Mouse (Mus musculus) c-Kit-positive CD71-positive TER-119-positive erythroid progenitor cells, embryonic 14.5 days (primary cell): Measurements from ENCODE around the gene Gm21974.
"Not testable (repeated sequence)": the region's sequence is repeated elsewhere in the genome, so short reads cannot be mapped to it uniquely, and the experiment has no call there.

Experiments
- DNase-seq: peaks from one replicate; pipeline ENCODE4 v3.0.0-alpha.2; 2013; ENCODE audit warnings: low spot score

Gm21974 gene

DNA sequence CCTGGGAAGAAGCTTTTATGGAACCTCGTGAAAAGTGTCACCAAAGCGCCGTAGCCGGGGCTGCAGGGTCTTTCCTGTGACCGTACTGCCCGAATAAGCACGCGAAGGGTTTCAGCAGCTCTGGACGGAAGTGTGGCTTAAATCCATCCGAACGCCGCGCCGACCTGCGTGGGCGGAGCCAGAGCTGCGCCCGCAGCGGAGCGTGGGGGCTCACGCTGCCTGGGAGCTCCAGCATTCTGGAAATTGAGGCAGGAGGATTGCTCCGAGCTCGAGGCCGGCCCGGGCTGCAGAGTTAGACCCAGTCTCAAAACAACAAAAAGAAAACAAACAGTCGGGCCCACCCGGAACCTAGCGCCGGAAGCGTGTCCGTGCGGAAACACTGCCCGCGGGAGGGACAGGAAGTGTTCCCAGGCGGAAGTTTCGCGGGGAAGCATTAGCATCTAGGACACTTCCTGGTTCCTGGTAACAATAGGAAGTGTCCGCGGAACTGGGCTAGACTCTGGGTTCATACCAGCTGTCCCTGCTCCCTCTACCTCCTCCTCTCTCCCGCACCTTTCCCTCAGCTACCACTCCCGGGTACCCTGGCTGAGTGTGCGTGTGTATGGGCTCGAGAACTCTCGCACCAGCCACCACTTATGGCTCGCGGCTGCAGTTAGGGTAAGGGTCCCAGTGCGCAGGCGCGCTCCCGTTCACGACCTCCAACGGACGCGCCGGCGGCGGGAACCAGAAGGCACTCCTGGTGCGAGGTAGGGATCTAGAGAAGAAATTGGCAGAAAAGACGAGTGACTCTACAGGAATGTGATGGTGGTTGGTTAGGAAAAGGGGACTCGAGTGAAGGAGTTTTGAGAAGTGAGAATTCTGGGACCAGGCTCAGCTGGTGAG, 18.5 kb downstream of the Gm21974 start, which contains the start of gene Zfp668:
TSS of gene Zfp668 (minus strand) at position 362 of the 882 bp plus-strand sequence.
- DNase-seq, result peak; percentile 90

DNA sequence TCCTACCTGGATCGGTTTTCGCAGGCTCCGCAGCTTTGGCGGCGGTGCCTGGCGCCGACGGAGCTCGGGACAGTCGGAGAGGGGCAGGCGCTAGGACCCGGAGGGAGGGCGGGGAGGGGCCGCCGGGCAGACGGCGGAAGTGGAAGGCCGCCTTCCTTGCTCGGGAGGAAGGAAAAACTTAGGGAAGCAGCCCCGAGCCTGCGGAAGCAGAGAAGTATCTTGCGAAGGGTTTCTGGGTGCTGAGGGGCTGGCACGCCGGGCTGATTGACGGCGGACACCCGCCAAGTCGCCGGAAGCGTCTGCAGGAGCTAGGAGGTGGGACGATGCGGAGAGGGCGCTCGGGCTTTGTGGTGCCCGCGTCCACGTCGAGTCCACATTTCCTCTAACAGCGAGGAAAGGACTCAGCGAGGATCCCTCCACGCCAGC, 19.2 kb downstream of the Gm21974 start, which contains the start of gene Zfp646:
TSS of gene Zfp646 (plus strand) at position 181 of the 426 bp plus-strand sequence.
- DNase-seq, result peak; percentile 78

DNA sequence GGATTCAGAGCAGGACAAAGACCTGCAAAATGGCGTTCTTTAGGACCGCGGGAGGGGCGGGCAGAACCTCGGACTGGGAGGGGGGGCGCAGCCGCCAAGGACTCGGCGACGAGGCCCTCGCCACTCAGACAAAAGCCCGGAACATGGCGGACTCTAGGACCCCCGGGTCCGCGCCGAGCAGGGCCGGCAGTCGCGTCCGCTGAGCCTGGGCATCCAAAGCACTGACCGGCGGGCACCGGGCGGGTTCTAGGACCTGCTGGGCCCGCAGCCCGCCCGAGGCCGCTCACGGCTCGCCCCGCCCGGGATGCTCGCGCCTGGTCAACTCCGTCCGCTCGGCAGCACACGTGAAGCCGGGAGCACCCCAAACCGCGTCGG, 19.6 kb downstream of the Gm21974 start:
- peak; percentile 73 for DNase-seq

DNA sequence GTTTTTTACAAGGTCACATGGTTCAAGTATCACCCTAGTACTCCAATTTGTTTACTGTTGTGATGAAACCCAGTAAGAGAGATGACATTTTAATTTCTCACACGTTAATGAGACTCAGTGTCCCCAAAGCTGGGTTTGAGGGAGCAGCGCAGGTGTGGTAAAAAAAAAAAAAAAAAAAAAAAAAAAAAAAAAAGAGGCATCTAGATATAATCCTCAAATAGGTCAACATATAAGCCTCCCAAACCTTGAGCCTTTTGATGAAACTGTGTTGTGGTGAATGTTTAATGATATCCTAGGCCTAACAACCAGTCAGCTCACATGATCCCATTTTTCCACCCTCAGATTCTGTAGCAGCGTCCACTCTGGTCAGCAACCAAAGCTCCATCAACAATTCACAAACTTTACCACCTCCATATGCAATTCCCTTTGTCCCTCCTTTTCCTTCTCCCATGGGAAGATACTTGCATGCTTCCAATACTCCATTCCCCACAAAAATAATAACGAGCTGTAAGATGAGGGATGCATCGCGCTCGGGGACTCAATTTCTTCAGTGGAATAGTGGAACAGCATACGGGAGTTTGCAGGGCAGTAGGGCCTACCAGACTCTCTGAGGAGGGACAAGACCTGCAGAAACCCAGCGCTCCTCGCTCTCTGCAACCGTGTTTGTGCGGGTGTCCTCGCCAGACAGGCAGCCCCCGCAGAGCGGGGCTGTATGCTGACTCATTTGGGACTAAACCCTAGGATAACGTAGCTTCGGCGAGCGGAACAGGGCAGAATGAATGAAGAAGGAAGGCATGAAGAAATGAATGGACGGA, 20.2 kb downstream of the Gm21974 start:
- DNase-seq, result no peak

DNA sequence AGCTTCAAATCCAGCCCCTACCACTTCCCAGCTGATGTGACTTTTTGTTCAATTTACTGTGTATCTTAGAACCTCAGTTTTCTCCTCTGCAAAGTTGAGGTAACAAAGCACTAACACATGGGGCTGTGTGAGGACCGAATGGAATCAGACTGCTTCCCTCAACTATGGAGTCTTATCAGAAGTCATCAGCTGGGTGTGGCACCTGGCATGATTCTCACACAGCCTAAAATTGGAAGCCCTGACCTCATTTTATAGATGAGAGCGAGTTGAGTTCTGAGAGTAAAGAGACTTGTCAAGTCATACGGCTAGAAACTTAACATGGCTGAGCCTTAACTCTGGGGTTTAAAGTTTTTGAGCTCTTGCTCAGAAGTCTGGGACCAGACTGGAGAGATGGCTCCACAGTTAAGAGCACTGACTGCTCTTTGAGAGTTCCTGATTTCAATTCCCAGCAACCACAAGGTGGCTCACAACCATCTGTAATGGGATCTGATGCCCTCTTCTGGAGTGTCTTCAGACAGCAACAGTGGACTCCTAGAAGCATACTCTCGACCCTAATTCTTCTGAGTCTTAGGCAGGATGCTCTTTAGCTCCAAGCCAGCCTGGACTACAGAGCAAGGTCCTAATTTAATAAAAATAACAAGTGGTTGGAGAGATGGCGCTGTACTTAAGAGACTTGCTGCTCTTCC, 25.0 kb downstream of the Gm21974 start:
- no peak for DNase-seq

DNA sequence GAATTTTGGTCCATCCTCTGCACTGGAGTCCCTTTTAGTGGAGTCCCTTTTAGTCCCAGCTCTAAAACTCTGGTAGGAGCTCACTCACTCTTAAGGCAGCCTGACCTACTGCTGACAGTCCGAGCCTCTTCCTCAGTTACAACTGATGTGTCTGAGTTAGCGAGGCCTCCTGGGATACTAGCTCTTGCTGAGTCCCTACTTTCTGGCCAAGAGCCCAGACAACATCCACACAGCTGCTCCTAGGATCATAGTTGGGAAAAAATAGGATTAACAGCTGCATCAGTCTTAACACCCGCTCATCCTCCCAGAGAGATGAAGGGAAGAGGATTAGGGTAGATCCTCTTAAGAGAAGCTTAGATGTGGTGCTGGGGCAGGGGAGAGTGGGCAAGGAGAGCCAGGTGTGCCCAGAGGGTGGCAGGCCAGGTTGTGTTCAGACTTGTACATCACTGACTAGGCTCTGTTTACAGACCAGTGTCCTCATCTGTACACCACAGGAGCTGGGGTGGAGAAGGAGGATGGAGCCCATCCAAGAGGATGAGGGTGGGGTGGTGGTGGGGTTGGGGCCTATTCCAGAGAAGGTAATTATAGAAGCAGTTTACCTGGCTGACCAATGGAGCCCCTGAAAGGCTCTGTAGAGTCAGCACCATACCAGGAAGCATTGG, 26.0 kb downstream of the Gm21974 start:
- no peak for DNase-seq

DNA sequence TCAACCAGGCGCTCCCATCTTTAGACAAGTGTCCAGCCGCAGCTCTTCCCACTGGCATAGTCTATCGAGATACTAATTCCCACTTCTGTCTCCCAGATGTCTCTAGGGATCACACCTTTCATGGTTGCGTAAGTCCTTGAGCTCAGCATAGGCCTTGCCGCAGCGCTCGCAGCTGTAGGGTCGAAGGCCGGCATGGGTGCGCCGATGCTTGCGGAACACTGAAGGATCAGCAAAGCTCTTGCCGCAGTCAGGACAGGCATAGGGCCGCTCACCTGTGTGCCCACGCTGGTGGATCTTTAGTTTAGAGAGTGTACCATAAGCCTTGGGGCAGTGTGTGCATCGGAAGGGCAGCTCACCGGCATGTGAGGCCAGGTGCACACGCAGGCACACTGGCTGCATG, 27.6 kb downstream of the Gm21974 start:
- no peak for DNase-seq

DNA sequence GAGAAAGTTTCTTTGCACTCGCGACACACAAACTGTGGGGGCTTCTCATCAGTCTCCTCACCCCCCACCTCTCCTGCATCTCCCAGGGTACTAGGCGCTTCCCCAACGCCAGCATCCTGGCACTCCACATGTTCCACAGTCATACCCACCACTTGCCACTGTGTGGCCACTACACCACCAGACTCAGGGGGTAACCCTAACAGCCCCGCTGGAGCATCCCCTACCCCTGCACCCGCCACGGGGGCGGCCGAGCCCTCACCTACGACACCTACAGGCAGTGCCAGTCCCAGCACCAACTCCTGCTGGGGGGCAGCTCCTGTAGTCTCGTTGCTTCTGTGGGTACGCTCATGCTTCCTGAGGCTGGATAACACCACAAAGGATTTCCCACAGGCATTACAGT, 28.8 kb downstream of the Gm21974 start:
- no peak for DNase-seq

DNA sequence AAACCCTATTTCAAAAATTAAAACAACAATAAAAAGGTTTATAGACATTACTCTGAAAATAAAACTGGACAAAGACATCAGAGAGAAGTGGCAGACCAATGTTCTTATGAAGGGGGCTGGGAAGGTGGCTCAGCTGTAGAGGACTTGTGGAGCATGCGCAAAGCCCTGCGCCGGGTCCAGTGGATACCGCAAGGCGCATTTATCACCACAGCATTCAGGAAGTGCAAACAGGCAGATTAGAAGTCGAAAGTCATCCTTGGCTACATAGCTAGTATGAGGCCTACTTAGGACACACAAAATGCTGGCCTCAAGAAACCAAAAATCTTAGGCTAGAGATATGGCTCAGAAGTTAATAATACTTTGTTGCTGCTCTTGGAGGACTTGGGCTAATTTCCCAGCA, 37.0 kb downstream of the Gm21974 start:
- no peak for DNase-seq

DNA sequence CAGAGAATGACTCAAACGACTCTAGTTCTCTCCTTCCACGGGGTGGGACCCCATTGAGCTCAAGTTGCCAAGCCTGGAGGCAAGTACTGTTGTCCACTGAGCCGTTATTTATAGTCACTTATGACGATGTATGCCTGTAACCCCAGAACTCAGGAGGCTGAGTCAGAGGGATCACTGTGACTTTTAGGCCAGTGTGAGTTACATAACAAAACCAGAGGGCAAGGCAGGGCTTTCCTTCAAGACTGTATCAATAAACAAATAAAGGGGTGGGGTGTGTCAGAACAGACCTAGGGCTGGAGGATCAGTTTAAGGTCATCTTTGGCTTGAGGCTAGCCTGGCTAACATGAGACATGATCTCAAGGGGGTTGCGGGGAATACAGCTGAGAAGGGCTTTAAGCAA, 44.3 kb downstream of the Gm21974 start:
- no peak for DNase-seq

DNA sequence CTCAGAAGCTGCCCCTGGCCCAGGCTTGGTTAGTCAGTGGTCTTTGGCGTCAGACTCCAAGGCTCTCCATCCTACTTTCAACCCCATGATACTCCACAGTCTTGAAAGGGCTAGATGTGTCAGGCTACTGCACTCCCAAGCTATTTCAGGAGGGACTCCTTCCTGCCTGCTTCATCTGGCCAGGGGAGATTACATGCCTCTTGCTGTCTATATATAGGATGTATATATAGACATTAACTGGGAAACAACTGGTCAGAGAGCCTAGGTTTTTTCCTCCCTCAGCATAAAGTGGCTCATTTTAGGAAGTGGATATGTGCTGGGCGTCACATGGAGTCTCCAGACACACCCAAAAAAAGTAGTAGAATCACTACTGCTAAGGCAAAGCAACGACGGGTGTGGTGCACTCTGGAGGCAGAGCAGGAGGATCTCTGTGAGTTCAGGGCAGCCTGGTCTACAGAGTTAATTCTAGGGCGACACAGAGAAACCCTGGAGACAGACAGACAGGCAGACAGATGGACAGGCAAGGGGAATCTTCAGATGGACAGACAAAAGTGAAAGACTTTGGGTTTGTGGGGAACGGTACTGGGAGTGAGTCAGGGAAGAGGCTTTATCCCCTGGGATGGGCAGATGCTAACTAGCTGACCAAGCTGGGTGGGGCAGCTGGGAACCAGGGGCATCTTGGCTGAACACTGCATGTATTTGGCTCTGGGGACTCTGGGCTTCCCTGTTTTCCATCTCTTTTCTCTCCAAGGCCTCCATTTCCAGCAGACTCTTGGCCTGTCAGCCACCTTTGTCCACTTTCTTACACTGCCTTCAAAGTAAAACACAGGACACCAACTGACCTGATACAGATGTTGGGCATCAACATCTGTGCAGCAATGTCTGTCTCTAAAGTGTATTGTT, 45.0 kb downstream of the Gm21974 start:
- DNase-seq, result no peak

DNA sequence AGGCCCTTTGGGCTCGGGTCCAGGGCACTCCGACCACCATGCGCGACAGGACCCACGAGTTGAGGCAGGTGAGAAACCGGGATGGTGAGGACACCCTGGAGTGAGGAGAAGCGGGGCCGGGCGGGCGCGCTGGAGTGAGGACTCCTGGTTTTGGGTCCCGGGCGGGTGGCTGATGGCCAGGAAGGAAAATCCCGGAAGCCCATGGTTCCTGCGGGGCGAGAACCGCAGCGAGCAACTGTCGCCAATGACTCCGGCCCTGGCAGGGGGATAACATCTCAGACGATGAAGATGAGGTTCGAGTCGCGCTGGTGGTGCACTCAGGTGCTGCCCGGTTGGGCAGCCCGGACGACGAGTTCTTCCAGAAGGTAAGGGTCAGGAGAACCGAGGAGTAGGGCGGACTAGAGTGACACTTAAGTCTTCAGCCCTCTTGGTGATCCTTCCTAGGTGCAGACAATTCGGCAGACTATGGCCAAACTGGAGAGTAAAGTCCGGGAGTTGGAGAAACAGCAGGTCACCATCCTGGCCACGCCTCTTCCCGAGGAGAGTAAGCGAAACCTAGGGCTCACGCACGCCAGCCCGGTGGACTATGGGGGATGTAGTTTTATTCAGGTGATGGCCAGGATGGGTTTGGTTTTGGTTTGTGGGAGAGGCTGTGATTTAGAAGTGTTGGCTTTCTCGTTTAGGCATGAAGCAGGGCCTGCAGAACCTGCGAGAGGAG, 53.1 kb downstream of the Gm21974 start:
- DNase-seq, result peak; percentile 74

DNA sequence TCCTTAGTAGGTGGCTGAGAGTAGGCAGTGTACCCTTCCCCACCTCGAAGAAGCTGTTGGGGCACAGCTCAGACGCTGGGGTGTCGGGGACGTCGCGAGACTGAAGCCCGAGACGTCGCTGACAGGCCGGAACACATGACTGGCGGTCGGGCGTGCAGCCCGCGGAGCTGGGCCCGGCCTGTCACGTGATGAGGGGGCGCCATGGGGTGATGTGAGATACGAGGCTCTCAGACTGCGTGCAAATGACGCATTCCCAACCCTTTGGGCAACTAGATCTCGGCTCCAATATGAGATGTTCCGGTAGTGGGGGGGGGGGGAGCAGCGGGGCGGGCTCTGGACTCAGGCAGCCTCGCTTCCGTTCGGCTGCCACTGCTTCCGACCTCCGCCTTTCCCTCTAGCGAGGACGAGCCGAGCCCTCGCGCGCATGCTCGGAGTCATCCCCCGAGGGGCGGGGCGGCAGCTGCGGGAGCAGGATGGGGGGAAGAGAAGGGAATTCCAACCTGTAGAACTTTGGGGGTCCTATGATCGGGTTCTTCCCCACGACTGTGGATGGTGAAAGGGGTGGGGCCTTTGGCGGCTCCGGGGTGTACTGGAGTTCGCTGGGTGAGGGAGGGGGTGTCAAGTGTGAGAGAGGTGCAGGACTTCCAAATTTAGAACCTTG, 53.8 kb downstream of the Gm21974 start:
- DNase-seq, result peak; percentile 80

DNA sequence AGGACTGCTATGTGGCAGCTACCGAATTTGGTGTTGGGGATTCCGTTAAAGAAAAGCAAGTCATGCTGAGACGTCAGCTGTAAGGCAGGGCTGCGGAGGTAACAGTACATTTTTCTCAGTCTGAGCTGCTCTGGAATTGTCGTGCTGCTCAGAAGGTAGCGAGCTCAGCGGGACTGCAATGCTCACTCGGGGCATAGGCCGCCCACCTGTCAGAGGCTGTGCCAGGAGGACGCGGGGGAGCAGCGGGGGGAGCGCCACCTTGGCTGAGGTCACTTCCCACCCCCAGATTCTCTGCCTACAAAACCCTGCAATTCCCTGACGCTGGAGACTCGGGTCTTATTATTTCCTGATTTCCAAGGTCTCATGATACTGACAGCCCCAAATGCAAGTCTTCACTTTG, 54.4 kb downstream of the Gm21974 start:
- DNase-seq, result peak; percentile 36

DNA sequence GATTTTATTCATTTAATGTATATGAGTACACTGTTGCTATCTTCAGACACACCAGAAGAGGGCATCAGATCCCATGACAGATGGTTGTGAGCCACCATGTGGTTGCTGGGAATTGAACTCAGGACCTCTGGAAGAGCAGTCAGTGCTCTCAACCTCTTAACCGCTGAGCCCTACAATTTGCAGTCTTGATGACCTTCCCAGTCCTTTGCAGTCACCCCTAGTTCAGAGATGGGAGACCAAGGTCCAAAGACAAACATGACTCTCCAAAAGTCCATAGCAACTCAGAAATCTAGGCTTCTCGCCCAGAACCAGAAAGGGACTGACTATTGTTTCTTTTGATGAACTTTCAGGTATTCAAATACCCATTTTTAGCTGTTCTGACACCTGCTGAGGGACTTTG, 55.2 kb downstream of the Gm21974 start:
- DNase-seq, result not testable (repeated sequence)

DNA sequence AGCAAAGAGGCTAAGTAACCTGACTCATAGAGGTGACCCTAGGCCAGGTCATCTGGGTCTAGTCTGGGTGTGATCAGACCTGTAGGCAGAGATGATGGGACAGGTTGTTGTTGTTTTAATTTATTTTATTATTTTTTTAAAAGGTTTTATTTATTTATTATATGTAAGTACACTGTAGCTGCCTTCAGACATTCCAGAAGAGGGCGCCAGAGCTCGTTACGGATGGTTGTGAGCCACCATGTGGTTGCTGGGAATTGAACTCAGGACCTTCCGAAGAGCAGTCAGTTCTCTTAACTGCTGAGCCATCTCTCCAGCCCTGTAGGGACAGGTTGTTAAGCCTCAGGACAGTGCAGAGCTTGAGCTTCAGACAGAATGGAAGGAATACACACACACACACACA, 57.4 kb downstream of the Gm21974 start:
- DNase-seq, result not testable (repeated sequence)

DNA sequence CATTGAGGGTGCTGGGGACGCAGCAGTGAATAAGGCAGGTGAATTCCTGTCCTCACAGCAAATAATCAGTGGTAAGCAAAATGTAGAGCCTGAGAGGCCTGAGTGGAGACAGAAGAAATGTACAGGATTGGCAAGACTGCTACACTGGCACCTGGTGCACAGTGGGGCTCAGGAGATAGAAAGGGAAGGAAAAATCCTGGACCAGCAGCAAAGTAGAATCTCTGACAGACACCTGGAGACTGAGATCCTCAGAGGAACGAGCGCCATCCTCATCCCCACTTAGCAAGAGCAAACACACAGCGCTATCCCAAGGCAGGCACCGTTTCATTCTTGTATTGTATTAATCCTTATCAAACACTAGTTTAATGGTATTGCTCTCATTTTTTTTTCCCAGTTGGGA, 57.8 kb downstream of the Gm21974 start:
- no peak for DNase-seq
